Mouse (Mus musculus): ENCODE data around the gene Fam187a.

The Fam187a gene

DNA sequence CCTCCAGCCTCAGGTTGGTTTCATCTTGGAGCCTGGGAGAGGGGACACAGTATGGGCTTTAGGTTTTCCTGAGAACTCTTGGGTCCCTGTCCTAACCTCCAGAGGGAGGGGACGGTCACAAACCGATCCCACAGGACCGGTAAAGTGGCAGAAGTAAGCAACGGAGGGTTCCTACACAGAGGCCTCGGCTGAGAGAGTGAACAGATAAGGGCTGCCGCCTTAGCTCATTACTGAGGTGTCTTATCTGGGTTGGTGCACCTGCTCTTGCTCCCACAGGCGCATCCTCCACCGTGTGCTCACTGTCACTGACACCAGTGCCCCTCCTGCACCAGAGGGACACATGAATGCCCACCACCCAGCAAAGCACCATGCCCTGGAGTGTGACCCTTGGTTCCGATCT is 10.8 kb downstream of the Fam187a start:
- no peak for DNase-seq

DNA sequence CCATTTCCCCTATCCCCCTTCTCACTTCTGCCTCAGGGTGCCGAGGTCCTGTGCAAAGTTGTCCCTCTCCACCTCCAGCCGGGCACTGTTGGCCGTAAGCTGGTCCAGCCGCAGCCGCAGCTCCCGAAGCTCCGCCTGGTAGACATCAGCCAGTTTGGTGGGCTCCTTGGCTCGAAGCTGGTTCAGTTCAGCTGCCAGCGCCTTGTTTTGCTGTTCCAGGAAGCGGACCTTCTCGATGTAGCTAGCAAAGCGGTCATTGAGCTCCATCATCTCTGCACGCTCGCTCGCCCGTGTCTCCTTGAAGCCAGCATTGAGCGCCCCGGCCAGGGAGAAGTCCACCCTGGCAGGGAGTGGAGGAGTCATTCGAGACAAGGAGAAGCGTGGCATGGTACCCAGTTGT is 11.7 kb downstream of the Fam187a start:
- DNase-seq = no peak

DNA sequence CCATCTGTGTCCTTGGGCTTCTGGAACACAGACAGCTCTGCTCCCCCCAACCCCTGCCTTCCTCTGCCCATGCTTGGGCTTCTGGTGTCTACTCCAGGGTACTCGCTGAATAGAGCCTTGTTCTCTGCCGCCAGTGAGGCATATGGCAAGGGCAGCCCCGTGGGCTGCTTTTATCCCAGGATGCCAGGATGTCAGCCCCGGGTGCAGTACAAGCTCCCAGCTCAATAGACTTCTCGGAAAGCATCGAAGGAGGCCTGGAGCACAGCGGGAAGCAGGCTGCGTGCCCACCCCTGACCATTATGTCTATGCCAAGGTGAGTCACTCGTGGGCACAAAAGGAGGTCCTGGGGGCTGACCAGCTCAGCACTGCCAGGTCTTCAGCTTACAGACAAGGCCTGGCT is 13.4 kb downstream of the Fam187a start:
- no peak for DNase-seq

DNA sequence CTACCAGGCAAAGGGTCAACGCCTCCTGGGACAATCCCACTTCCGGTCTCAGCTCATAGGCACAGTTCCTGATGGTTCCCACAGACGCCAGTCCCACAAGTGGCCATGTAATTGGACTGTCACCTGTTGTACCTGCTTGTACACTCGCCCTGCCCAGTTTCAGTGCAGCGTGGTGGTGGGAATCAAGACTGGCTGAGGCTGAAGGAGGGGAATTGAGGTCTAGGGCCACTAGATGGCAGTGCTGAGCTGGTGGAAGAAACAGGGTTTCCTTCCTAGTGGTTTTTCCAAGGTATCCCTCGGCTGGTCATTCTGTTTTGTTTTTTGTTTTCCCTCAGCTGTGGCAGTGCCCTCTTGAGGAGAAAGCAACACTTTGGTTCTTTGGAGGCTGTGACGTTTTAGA is 15.8 kb downstream of the Fam187a start, which contains the start of gene Gfap:
Gene Gfap, minus strand, starts transcription at position 150 of the 400 bp plus-strand sequence.
- peak in 1 of 2 experiments; percentile 18 for DNase-seq

DNA sequence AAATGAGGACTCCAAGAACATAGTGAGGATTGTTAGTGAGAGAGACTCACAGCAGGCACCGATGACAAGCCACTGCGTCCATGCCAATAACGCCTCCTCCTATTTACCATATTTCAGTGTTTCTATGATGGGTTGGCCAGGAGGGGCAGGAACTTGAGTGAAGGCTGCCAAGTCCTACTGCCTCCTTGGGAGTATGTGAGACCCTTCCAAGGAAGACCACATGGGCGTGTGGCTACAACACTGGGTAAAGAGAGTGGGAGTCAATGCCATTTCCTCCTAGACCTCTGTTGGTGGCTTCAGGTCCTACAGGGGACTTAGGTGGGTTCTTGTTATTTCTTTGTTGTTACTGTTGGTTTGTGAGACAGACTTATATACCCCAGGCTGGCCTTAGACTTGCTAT is 16.2 kb downstream of the Fam187a start:
- no peak for DNase-seq

DNA sequence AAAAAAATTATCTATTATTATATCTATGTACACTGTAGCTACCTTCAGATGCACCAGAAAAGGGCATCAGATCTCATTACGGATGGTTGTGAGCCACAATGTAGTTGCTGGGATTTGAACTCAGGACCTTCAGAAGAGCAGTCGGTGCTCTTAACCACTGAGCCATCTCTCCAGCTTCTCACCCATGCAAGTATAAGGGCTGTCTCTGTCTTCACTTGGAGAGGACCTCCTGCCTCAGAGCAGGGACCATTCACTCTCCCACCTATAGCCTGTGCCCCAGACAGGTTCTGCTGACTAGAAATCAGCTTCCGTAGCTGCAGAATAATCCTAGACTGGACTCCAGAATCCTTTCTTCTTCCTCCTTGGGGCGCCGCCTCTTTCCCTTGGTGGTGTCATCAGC is 17.1 kb downstream of the Fam187a start:
- no peak for DNase-seq

DNA sequence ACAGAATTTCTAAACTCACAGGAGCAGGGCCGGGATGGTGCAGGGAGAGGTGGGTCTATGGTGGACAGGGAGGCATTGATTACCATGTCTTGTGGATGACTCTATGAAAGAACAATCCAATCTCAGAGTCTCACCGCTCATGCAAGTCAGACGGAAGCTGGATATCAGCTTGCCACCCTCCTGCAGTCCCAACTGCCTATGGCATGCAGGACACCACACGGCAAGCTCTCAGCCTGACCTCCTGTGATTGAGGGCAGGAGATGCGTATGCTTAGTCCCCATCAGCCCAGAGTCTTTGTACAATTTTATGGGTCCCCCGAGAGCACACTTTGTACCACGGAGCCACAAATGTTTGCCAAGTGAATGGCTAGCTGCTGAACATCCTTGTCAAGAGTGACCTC is 18.7 kb downstream of the Fam187a start:
- no peak for DNase-seq

DNA sequence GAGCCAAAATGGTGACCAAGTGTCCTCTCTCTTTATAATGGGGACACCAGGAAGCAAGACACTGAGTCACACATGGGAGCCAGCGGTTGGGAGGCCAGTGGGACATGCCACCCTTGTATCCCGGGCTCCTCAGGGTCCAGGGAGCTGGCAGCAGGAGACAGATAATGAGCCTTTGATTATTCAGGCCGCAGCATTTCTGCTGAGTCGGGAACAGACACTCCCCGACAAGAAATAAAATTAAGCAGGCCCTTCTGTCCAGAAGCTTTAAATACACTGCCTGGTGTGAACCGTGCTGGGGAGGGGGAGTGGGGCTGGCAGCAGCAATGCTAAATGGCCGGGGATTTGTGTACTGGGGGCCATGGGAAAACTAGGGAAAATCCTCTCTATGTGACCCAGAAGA is 26.4 kb downstream of the Fam187a start:
- no peak for DNase-seq

DNA sequence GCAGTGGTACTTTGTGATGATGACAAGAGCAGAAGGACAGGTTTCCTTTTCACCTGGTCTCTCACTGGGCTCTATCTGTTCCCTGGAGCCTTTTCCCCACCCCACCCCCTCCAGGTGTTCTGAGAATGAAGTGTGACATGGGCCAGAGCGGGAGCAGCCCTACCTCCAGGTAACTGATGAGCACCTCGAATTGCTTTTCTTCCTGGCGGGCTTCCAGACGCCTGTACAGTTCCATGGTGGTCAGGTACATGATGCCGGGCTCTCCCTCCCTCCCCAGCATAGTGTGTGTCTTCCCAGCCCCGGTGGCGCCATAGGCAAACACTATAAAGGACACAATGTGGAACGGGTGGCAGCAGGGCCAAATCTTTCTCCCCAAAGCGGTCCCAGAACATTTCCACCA is 30.4 kb downstream of the Fam187a start:
- no peak for DNase-seq

DNA sequence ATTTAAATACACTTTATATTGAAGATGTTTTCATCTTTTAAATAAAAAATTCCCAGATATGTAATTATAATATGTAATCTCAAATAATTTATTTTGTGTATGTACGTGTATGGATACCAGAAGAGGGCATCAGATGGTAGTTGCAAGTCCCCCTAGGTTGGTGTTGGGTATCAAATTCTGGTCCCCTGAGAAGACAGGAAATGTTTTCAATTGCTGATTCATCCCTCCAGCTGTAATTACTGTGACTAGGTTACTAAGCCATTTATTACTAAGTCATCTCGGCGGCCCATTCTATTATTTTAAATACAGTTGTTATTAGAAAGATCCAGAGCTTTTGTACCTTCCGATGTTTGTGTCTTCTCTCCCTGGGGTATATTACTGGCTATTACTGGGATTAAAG is 33.1 kb downstream of the Fam187a start:
- no peak for DNase-seq

DNA sequence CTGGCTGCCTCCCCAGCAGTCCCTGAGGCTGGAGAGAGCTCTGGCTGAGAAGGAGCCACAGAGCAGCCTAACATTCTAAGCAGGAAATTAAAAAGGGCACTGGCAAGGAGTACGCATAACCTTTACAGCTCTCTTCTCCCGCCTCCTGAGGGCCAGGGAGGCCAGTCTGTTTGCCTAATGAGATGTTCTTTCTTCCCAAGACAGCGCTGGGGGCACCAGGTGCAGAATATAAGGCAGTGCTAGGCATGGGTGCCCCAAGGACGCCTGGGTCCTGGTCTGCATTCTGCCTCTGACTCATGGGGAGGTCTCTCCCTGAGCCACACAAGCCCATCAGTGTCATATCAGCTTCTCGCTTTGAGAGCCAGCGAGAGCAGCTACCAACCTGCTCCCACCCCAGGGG is 36.5 kb downstream of the Fam187a start:
- DNase-seq = no peak

DNA sequence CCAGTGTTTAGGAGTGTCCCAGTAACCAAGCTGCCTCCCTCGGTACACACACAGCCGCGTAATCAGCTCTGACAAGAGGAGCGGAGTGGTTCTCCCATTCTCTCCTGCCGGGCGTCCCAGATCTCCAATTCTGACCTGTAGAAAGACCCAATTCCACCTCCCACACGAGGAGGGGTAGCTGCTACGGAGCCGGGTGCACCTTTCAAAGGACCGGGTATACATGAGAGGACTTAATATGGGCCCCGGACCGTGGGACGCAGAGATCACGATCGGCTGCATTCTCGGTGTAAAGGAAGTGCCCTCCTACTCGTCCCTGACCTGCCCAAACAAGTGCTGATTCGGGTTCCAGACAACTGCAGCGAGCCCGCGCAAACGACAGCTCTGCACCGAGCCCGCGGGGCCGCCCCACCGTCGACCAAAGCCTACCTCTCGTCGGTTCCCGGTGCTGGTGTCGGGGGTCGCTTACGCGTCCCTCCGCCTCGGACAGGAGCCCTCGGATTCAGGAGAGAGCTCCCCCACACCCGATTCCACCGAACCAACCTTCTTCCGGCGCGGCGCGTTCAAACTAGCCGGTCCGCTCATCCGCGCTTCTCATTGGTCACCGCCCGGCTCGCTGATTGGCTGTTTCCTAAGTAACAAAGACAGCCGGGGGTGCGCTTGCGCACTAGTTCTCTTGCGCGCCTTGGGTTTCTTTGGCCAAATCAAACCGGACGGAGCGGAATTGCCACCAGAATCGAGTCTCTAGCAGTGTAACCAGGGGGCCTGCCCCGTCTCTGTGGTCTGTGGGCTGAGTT is 39.8 kb downstream of the Fam187a start, which contains the start of gene Kif18b:
Gene Kif18b, minus strand, starts transcription at position 568 of the 794 bp plus-strand sequence.
- peak; percentile 89 to 93 for DNase-seq

DNA sequence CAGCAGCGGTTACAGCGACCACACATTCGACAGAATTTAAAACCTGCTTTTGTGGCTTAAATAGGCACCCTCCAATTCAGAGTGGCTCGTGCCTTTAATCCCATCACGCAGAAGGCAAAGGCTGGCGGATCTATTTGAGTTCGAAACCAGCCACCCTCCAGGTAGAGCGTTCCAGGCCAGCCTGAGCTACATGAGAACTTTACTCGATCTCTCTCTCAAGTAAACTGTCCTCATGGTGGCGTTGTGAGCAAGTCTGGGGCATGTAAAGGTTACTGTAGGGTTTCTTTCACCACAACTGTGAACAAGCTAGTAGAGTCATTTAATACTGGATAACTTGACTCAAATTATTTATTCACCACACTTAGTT is 40.4 kb downstream of the Fam187a start:
- no peak for DNase-seq

DNA sequence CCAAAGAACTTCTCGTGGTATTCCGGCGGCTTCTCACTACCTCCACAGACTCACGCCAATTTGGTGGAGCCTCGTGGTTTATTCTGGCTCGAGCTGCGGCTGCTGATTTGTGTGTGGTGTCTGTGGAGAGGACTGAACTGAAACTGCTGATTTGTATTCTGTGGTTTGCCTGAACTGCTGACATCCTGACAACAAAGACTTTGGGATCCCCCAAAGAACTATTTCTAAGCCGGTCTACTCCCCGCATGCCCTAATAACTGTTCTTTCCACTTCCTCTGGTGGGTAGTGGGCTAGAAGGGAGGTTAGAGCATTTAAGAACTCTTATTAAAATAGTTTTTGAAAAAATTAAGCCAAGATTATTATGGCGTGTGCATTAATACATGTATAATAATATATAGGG is 45.7 kb downstream of the Fam187a start:
- no peak for DNase-seq

DNA sequence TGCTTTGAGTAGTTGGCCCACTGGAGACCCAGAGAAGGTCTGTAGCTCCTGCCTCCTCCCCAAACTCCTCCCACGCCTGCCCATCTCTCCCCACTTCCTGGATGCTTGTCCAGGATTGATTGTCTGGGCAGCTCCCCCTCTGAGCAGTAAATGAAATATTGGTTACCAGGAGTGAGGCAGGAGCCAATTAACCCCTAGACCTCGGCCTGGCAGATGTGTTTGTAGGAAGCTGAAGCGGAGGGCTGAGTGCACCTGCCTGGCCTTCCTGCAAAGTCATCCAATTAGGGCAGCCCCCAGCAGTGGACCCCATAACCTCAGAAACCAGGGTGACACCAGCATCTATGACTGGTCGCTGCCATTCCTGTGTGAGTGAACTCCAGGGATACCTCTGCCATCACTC is 51.3 kb downstream of the Fam187a start:
- no peak for DNase-seq
